Mouse (Mus musculus) cerebellum, adult 11-12 months (tissue): ENCODE results near the gene Xpr1.
"Not testable (repeated sequence)": the region's sequence is repeated elsewhere in the genome, so short reads cannot be mapped to it uniquely, and the experiment has no call there.

Experiments
- DNase-seq: peaks from one replicate; pipeline ENCODE4 v3.0.0; 2022

Gene Xpr1

DNA sequence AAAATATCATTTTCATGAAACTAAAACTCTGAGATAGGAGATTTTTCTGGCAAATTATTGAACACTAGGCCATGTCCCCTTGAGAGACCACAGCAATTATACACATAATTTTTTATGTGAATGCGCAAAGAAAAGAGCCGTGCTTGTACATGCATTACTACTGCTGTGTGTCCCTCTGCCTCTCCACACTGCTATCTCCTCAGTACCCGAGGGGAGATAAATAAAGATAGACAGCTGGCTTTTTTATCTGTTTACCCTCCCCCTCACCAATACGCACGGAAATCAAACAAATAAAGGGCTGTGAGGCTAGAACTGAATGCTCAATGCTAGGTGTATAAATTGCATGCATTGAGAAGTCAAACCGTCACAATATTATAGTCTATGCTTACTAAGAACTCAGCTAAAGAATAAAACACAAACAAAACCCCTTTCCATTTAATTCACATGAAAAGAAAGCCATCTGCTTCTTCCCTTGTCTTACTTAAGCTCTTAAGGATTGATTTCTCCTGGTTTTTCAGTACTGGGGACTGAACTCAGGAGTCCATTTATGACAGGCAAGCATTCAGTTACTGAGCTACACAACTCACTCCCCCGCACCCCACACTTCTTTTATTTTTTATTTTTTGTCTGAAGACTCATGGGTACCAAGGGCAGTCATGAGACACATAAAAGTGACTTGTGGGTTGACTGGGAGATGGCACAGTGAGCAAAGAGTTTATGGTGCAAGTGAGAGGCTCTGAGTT is 97.0 kb downstream of the Xpr1 start:
- no peak for DNase-seq

DNA sequence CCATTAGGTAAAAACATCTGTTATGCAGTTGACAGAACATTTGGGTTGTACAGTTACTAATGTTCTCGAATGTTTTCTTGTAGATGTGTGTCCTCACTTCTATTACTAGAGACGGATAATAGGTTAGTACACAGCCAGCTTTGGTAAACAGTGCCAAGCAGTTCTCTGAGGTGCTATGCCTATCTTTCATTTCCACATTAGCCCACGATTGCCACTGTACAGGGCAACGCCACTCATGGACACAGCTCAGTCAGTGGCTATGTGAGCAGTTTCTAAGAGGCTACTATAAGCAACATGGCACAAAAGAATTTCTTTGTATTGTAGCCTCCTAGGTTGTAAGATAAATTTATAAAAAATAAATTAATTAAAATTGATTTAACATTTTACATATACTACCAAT is 97.7 kb downstream of the Xpr1 start:
- DNase-seq, result no peak

DNA sequence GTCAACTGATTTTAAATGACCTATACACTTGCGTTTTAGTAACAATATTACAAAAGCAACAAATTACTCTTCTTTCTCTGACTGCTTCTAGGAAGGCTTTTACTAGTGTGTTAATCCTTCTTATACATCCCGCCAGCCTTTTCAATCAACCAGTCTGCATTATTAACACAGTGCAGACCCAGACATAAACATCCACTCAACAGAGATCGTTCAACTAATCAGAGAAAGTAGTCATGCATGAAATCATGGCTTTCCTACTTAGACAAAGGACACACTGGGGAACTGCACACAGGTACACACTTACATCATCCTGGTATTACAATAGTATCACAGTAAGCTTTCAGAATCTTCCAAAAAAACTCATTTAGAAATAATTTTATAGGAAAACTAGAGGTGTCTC is 105.5 kb downstream of the Xpr1 start:
- DNase-seq, result no peak

DNA sequence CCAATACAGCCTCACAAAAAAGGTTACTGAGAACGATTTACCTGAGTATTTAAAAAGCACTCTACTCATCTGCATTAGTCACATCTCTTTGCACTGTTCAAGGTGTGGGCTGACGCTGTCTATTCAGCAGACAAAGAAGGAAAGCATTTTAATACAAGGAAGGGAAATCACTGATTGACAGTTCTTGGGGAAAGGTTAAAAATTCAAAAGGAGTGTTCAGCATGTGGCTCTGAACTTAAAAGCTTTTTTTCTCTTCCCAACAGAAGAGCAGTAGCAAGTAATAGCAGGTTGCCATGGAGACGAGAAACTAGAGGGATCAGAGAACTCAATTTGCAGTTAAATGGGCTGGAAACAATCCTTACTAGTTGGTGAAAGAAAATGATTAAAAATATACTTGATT is 110.3 kb downstream of the Xpr1 start:
- no peak for DNase-seq

DNA sequence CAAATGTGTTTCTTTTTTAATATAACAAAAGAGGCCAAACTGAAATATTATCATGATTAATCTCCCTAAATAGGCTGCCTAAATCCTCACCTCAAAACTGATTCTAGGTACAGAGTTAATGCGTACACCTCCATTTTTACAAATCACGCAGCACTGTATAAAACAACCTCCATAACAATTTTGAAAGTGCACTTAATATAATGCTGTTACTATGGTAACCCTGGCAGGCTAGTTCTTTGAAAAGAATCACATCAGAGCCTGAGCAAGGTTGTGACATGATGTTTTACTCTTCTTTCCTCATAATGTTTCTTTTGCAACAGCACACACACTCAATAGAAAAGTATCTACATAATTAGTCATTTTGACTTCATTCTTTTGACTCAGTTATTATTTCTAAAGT is 113.8 kb downstream of the Xpr1 start:
- DNase-seq, result no peak

DNA sequence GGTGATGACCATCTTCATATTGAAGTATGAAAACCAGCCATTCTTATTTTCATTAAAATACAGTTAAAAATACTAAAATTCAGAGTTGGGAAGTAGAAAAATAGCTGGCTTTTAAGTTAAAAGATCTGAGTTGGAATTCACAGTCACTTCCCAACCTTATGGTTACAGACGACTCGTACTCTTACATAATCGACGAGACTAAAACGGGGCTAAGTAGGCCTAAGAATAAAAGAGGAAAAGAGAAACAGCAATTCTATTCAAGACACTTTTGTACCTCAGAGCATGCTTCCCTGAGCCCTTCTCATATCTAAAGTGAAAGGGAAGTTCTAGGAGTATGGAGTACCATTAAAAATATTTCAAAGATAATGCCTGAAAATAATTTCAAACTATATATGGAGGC is 119.6 kb downstream of the Xpr1 start:
- no peak for DNase-seq

DNA sequence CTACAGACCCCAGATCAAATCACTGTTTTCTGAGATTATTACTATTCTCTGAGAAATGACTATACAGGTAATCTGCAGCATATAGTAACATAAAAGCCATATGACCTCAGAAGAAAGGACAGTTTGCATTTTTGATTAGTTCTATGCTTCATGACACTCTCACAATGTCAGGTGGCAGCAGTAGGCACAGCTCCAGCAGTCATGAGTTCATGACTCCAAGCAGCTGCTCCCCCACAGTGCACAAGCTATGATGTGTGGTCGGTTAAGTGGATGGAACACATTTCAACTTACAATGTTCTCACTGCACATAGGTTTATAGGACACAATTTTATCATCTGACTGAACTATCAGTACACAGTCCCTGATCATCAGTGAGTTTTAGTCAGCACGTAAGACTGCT is 120.0 kb downstream of the Xpr1 start:
- no peak for DNase-seq

DNA sequence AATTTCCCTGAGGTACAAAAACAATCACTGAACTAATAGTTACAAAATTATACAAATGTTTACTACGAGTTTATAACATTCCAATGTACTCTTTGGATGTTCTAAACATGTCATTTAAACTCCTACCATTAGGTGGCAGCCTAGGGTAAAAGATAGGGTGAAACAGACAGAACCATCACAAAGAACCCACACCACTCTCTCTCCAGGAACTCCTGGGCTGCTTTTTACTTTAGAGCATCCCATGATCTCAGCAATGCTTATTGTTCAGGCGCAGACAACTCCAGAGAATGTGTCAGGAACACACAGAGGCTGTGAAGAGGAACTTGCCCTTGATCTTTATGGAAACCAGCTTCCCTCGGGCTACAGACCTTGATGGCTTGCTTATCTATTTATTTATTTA is 123.8 kb downstream of the Xpr1 start:
- DNase-seq, result no peak

DNA sequence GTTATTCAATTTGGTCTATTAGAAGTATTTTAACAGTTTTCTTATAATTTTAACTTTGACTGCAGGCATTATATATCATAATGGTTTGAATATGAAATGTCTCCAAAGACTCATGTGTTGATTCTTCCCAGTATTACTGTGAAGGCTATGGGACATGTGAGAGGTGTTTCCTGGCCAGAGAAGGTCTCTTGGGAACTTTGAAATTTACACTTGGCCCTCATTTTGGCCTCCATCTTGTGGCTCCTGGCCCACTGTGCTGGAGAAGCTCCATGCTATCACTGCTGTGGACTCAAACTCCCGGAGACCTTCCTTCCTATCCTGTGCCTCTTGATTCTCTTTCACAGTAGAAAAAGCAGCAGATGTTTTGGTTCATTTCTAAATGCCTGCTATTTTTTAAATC is 127.8 kb downstream of the Xpr1 start:
- DNase-seq, result no peak

DNA sequence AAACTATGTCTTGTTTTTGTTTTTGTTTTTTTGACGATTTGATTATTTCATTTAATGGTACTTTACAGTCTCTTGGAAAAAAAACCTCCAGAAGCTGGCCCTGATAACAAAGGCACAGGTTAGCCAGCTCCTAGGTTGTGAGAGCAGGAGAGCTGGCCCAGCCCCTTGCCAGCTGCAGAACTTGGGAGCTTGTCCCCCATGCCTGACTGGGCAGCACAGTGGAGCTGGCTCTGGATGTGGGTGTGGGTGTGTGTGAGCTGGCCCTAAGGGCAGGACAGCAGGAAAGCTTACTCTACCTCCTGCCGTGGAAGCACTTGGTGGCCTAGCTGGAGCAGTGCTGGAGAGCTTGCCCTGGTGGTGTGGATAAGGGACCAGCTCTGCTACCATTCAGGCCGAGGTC is 129.2 kb downstream of the Xpr1 start:
- no peak for DNase-seq

DNA sequence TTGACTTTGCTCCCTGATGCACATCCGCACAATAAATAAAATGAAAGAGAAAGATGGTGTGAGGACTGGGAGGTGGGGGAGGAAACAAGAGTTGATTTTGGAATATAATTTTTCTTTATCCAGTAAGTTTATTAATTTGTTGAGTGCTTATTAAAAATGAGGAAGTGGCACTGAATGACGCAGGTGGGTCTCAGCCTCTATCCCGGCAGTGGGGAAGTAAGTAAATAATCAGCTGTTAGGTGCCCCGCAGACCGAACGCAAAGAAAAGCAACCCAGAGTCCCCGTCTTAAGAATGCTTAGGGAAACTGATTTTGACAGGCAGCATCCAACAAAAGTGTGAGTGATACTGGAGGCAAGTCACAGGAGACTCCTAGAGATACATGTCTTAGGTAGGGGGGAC is 133.4 kb downstream of the Xpr1 start:
- DNase-seq, result no peak

DNA sequence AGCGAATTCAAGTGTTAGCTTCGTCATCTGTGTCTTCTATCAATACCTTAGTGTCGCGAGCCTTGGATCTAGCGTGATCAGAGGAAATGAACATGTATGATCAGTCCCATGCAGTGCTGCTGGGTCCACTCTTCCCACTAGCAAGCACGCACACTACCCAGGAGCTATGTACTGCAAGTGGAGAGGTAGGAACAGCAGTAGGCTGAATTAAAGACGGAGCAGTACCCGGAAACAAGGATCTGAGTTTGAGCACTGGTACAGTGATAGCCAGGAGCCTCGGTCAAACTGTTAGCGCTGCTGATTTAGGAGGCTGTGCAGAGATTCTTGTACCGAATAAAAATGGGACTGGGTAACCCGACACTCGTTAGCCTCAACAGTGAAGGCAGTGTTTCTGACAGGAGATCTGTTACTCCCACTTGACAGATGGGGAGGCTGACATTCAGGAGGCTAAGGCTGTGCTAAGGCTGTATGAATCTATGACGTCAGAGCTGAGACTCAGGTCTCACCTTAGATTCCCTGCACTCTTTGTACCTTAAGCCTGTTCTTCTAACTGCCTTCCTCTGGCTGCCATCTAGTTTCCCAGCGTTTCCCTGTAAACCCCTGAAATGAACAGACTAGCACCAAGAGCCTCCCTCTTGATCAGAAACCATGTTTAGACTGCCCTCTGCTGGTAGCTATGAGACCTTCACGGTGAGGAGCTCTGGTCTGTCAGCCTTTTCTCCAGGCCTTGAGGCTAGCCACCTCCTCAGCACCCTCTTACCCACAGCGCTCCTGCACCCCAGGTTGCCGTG is 136.0 kb downstream of the Xpr1 start:
- DNase-seq, result peak; percentile 63

DNA sequence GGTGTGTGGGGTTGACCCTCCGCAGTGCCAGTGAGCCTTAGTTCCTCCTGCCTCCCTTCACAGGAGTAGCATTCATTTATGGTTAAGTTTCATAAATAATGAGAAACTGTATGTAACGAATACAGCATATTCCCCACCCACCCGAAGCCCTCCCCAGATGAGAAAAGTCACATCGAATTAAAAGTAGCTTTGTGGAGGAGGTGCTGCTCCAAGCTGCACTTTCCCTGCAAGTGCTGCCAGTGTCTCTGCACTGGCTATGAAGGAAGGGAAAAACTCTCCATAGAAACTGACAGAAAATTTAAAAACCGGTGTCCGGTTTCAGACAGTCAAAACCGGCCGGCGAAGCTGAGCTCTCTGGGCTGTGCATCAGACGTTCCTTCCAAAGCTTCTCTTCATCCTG is 136.9 kb downstream of the Xpr1 start:
- DNase-seq, result no peak

DNA sequence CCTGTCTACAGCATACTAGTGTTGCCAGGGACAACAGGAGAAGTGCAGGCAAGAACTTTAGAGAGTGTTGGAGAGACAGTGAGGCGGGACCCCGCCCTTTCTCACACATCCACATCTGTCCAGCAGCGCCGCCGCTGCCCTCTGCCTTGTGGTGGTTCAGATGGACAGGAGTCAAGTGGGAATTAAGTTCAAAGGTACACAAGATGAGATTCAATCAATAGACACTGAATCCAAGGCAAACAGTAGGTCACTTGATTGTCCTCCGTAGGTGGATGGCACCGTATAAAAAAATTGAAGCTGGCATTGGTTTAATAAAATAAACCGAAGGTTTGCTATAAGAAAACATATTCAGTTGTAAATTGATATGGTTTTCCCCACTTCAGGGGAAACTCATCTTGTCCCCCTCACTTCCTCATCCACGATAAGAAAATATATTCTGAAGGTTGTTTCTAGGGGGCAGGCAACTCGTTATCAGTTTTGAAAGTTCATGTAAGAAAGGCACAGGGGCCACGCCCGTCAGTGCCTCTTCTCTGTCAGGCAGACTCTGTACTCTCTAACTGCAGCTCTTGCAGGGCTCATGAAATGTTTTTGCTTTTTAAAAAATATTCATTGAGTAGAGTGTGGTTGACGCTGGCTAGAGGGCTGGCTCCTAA is 140.7 kb downstream of the Xpr1 start:
- no peak for DNase-seq

DNA sequence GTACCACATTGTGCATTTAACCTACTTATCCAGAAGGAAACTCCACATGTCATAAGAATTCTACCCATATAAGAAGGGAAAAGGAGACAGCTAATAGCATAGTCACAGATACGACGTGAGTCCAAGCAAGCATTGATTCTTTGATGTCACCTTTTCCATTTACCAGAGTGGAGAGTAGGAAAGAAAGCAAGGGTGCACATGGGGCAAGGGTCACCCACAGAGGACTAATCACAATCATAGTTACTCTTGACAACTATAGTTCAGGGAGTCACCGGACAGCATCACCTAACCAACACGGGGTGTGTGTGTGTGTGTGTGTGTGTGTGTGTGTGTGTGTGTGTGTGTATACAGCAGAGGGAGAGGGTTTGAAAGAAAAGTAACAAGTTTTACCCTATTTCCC is 141.4 kb downstream of the Xpr1 start:
- no peak for DNase-seq

DNA sequence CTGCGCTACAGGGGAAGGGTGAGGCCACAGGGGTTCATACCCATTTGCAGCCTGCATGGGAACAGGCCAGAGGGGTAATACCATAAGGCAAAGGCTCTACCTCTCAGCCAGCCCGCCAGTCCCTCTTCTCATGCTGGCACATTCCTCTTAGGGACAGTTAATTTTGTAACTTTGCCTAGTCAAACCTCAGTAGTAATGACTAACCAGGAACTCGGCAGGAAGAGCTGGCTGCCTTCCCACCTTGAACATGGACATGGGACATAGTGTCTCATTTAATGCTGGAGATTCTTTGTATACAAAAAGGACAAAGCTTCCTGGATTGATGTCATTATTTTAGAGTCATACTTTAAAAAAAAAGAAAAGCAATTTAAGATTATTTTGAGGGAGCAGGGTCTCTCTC is 142.2 kb downstream of the Xpr1 start:
- peak; percentile 18 for DNase-seq

DNA sequence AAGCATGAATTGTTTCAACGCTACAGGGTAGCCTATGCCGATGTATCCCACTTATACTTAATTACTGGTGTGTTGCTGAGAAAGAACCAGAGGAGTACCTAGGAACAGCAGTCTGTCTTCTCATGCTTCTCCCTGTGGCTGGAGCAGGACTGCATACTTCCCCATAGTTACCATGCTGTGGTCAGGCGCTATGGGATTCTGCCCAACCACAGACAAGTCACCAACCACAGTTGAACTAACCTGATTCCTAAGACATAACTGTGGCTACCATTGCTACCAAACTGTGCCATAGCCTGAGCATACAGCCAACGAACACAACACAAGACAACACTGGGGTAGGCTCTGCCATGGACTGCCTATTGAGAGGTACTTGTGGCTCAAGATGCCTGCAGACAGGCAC is 144.3 kb downstream of the Xpr1 start:
- DNase-seq, result no peak

DNA sequence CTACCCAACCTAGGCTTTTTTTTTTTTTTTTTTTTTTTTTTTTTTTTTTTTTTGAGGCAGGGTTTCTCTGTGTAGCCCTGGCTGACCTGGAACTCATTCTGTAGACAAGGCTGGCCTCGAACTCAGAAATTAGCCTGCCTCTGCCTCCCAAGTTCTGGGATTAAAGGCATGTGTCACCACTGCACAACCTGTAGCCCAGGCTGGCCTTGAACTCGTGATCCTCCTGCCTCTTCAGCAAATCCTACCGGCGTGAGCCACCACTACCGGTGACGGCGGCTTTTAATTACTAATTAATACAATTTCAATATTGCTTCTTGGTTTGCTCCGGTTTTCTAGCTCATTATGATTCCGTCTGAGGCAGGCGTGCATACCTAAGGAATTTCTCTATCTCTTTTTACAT is 154.7 kb downstream of the Xpr1 start:
- not testable (repeated sequence) for DNase-seq

DNA sequence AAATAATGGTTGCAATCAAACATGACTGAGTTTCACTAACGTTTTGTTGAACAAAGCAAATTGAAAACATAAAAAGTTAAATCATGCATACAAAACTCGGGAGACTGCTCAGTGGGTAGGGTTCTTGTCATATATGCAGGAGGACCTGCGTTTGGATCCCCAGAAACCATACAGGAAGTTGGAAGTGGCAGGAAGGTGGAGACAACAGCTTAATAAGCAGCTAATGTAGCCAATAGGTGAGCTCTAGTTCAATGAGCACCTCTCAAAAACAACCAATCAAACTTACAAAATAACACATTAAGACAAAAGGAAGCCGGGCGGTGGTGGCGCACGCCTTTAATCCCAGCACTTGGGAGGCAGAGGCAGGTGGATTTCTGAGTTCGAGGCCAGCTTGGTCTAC is 162.9 kb downstream of the Xpr1 start:
- DNase-seq, result no peak

DNA sequence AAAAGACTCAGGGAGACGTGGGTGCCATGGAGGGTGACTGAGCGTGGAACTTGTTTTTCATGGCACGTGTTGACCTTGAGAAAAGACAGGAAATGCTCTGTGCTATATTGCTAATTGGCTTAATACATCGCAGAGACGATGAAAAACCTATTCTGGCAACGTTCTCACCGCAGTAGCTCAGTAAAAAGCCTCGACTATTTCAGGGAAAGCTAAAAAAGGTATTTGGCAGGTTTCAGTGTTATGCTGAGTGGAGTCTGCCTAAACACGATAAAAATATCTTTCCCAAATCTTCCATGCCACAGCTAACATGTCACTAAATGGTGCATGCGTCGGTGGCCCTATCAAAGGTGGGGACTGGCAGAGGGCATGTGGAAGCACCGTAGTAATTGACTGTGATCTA is 164.1 kb downstream of the Xpr1 start:
- DNase-seq, result no peak

DNA sequence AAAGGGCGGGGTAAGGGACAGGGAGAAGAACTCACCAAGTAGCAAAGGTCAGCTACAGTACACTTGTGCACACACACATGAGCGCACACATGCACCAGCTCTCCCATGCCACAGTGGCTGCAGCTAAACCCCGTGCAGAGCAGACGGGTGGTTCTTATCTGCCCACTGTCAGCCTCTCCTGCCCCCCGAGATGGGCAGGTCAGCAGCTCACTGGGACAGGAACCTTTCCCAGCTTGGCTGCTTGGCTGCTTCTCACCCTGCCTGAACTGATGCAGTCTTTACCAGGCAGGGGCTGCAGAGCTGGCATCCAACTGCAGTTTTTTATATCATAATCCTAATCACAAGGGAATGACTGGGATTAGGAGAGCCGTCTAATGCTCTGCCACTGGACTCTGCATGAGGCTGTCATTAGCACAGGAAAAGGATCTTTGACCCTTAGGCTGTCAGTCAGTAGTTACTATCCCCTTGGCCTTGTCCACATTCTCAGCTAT is 164.5 kb downstream of the Xpr1 start:
- DNase-seq, result no peak

DNA sequence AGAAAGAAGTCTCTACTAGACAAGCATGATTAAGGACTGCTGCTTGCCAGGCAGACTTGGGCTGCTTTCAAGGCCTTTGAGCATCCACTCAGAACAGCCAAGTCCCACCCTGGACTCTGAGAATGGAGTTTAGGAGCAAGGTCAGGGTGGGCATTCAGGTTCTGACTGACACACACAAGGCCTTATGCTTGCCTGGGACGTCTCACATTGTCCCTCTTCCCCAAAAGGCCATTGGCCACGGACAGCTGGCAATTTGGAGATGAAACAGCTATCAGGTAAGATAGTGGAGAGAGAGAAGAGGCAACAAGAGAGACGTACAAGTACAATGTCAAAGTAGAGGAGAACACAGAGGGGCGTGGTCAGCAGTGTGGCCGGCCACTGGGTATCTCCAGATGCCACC is 165.6 kb downstream of the Xpr1 start:
- no peak for DNase-seq

DNA sequence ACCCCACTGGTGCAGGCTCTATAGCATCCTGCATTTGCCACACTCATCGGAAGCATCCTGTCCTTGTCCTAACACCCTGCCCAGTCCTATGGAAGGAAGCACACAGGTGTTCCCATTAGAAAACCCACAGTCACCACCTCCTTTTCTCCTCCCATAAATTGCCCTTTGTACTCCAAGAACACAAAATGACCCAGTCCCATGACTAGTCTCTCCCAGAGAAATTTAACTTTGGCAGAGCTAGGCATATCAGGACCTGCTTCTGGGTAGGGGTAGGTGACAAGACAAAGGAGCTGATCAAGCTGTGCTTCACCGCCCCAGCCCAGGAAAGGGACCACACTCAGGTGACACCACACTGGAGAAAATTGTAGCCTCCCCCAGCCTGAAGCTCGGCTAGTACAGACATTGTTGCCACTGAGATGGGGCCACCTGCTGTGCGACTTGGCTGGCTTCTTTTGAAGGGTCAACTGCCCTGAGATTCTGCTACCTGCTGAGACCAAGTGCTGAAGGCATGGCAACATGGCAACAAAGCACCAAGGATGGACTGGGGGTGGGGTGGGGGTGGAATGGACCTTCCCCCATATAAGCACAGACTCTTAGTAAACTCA is 166.6 kb downstream of the Xpr1 start:
- no peak for DNase-seq

DNA sequence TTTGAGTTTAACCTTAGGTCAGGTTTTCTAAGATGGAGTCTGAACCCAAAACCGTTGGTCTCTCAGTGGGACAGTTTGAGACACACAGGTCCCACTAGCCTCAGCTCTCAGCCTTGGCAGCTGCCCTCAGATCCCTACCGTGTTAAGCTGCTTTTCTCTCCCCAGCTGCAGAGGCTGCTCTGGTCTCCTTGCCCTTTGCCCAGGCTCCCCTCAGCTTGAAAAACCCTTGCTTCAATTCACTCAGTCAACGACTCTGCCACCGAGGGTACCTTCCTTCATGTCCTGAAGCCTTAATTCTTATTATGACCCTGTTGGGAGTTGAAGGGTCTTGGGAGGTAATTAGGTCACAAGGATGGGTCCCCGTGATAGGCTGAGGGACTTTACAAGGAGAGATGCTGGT is 167.3 kb downstream of the Xpr1 start:
- no peak for DNase-seq
